Mouse (Mus musculus): ENCODE data around the gene Stil. TPM values are rescaled to one million over a fixed set of nuclear protein-coding genes. Genes with fewer than 3 reads are reported as not detected.

Stil gene
- polyA plus RNA-seq (2014; fragmentation: Illumina TruSeq; extraction: RNeasy Lipid Tissue Mini Kit (QIAGEN cat#74804); ENCODE audit: low read depth, low replicate concordance) = 0.77 TPM

GRCm38 (mm10) chr4:114999773-115000428 is at the start of gene Stil:
Stil (plus strand) TSS chr4:115000159.

GRCm38 (mm10) chr4:114986591-114987432 is 13.1 kb upstream of the Stil start, which contains the start of gene Cmpk1:
Cmpk1 (minus strand) TSS chr4:114987241.

GRCm38 (mm10) chr4:115056371-115056920 is 56.5 kb downstream of the Stil start, which contains the start of gene Tal1:
Tal1 (plus strand) TSS chr4:115056426.

GRCm38 (mm10) chr4:115088611-115089338 is 88.8 kb downstream of the Stil start, which contains the start of gene Pdzk1ip1:
Pdzk1ip1 (plus strand) TSS chr4:115088708.

Other genes with a start within 250 kb of the Stil start
- not detected for gene Gm12830, start 178.4 kb upstream of the Stil start, polyA plus RNA-seq (2014; fragmentation: Illumina TruSeq; extraction: RNeasy Lipid Tissue Mini Kit (QIAGEN cat#74804); ENCODE audit: low read depth, low replicate concordance)
- gene Foxd2, start 91.3 kb upstream of the Stil start, polyA plus RNA-seq (2014; fragmentation: Illumina TruSeq; extraction: RNeasy Lipid Tissue Mini Kit (QIAGEN cat#74804); ENCODE audit: low read depth, low replicate concordance) = 0.37 TPM
- gene Foxe3, start 74.1 kb upstream of the Stil start, polyA plus RNA-seq (2014; fragmentation: Illumina TruSeq; extraction: RNeasy Lipid Tissue Mini Kit (QIAGEN cat#74804); ENCODE audit: low read depth, low replicate concordance) = not detected
- gene Cmpk1, start 12.9 kb upstream of the Stil start, polyA plus RNA-seq (2014; fragmentation: Illumina TruSeq; extraction: RNeasy Lipid Tissue Mini Kit (QIAGEN cat#74804); ENCODE audit: low read depth, low replicate concordance) = 64.3 TPM
- 1.6 TPM for gene Tal1, start 56.3 kb downstream of the Stil start, polyA plus RNA-seq (2014; fragmentation: Illumina TruSeq; extraction: RNeasy Lipid Tissue Mini Kit (QIAGEN cat#74804); ENCODE audit: low read depth, low replicate concordance)
- 117 TPM for gene Pdzk1ip1, start 88.5 kb downstream of the Stil start, polyA plus RNA-seq (2014; fragmentation: Illumina TruSeq; extraction: RNeasy Lipid Tissue Mini Kit (QIAGEN cat#74804); ENCODE audit: low read depth, low replicate concordance)
- 0.42 TPM for gene Cyp4x1, start 134.1 kb downstream of the Stil start, polyA plus RNA-seq (2014; fragmentation: Illumina TruSeq; extraction: RNeasy Lipid Tissue Mini Kit (QIAGEN cat#74804); ENCODE audit: low read depth, low replicate concordance)
- not detected for gene Cyp4a29, start 241.9 kb downstream of the Stil start, polyA plus RNA-seq (2014; fragmentation: Illumina TruSeq; extraction: RNeasy Lipid Tissue Mini Kit (QIAGEN cat#74804); ENCODE audit: low read depth, low replicate concordance)

All from adipose tissue, adult 10 weeks (tissue).